Mouse (Mus musculus): ENCODE data around the gene Tanc2. TPM values are rescaled to one million over a fixed set of nuclear protein-coding genes. Genes with fewer than 3 reads are reported as not detected.

Gene Tanc2
- polyA plus RNA-seq, 1 experiment from 2014 or later: 4.4 TPM

- Histone ChIP-seq H3K9ac (no peak overlapping the region), H3K4me3 (no peak overlapping the region), H3K4me1 (no peaks in the 10 kb centered on the region), H3K27ac (no peak overlapping the region), H3K9me3 (replicated peaks) (no peaks in the 10 kb centered on the region), H3K36me3 (no peaks in the 10 kb centered on the region), H3K27me3 (replicated peaks) (no peaks in the 10 kb centered on the region), H3K4me2 (no peak overlapping the region)
- 56% methylated on average over 3 of the region's 3 CpGs for WGBS (ENCODE audit: insufficient replicate concordance)
- no peak for ATAC-seq
Observed at GRCm38 (mm10) chr11:105855504-105855903, 265.7 kb downstream of the Tanc2 start.

GRCm38 (mm10) chr11:105858063-105858462, 268.3 kb downstream of the Tanc2 start:
- Histone ChIP-seq H3K27ac (no peak overlapping the region), H3K9ac (no peak overlapping the region), H3K27me3 (replicated peaks) (no peaks in the 10 kb centered on the region), H3K4me2 (no peak overlapping the region), H3K9me3 (replicated peaks) (no peaks in the 10 kb centered on the region), H3K4me1 (no peaks in the 10 kb centered on the region), H3K4me3 (no peak overlapping the region), H3K36me3 (no peaks in the 10 kb centered on the region)
- no peak for ATAC-seq

- no peak overlapping the region for H3K4me2 ChIP-seq
- H3K27ac ChIP-seq: no peak overlapping the region
- no peaks in the 10 kb centered on the region for H3K36me3 ChIP-seq
- no peak overlapping the region for H3K4me3 ChIP-seq
- no peaks in the 10 kb centered on the region for H3K9me3 ChIP-seq (replicated peaks)
- H3K4me1 ChIP-seq: peaks cover 10% of the 10 kb centered on the region; the same call in 1 of the 2 replicates
- H3K9ac ChIP-seq: no peak overlapping the region
- peak; percentile 58; the same call in 1 of the 2 replicates for ATAC-seq
- H3K27me3 ChIP-seq (replicated peaks): no peaks in the 10 kb centered on the region
- WGBS (ENCODE audit: insufficient replicate concordance): 21% methylated on average over 1 of the region's 1 CpGs
Observed at GRCm38 (mm10) chr11:105885558-105885957, 295.8 kb downstream of the Tanc2 start.

DNA sequence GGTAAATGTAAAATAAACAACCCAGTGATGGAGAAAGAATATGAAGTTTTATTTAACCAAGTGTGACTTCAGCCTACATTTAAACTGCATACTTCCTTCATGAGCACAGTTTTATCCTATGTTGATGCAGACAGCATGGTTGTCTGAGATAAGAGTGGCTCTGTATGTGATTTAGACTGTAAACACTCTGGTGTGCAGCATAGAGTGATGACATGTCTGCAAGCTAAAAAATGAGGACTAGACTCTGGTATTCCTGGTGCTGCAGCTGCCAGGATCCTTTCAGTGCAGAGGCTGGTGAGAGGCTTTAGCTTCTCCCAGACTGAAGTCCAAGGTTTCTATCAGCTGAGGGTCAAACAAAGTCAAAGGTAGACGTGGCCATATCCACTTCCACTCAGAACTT, 297.5 kb downstream of the Tanc2 start:
- H3K9me3 ChIP-seq (replicated peaks): no peaks in the 10 kb centered on the region
- H3K27ac ChIP-seq: no peak overlapping the region
- no peak for ATAC-seq

DNA sequence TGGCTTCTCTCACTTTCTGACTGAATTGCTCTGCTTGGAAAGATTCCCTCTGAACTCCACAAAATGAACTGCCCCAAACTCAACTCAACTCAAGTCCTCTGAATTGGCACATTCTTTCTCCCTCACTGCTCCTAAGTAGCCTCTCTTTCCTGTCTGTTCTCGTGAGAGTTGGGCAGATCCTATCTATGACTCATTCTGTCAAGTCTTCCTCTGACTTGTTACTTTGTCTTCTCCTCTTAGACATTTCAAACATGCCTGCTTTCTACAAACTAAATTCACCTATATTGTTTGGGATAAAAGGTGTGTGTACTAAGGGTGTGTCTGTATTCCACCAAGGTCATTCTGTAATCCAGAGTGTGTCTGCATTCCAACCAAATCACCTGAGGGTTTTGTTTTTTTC, 309.4 kb downstream of the Tanc2 start:
- Histone ChIP-seq H3K4me3 (no peak overlapping the region), H3K9me3 (replicated peaks) (no peaks in the 10 kb centered on the region), H3K4me2 (no peak overlapping the region), H3K27me3 (replicated peaks) (no peaks in the 10 kb centered on the region), H3K4me1 (no peaks in the 10 kb centered on the region), H3K27ac (no peak overlapping the region), H3K9ac (no peak overlapping the region), H3K36me3 (0 out of 2 replicates have a peak, but pooled peaks cover 2% of the 10 kb centered on the region)
- 24% methylated on average over 1 of the region's 1 CpGs for WGBS (ENCODE audit: insufficient replicate concordance)
- ATAC-seq: no peak

More for the DNA sequence above, 297.5 kb downstream of the Tanc2 start:
- no peak overlapping the region for H3K4me2 ChIP-seq
- no peaks in the 10 kb centered on the region for H3K27me3 ChIP-seq (replicated peaks)
- WGBS (ENCODE audit: insufficient replicate concordance): 63% methylated on average over 1 of the region's 1 CpGs
- H3K36me3 ChIP-seq: no peaks in the 10 kb centered on the region
- no peak overlapping the region for H3K4me3 ChIP-seq
- H3K9ac ChIP-seq: no peak overlapping the region
- H3K4me1 ChIP-seq: peaks cover 10% of the 10 kb centered on the region; the same call in 1 of the 2 replicates

- H3K27me3 ChIP-seq (replicated peaks): no peaks in the 10 kb centered on the region
- H3K9ac ChIP-seq: no peak overlapping the region
- 50% methylated on average over 2 of the region's 2 CpGs for WGBS (ENCODE audit: insufficient replicate concordance)
- no peaks in the 10 kb centered on the region for H3K4me1 ChIP-seq
- H3K36me3 ChIP-seq: 0 out of 2 replicates have a peak, but pooled peaks cover 2% of the 10 kb centered on the region
- no peaks in the 10 kb centered on the region for H3K9me3 ChIP-seq (replicated peaks)
- H3K4me2 ChIP-seq: no peak overlapping the region
- ATAC-seq: no peak
- H3K4me3 ChIP-seq: no peak overlapping the region
- no peak overlapping the region for H3K27ac ChIP-seq
Observed at GRCm38 (mm10) chr11:105901501-105901900, 311.7 kb downstream of the Tanc2 start.

- 69% methylated on average over 1 of the region's 1 CpGs for WGBS (ENCODE audit: insufficient replicate concordance)
- H3K27ac ChIP-seq: no peak overlapping the region
- H3K9ac ChIP-seq: no peak overlapping the region
- no peak overlapping the region for H3K4me2 ChIP-seq
- H3K9me3 ChIP-seq (replicated peaks): no peaks in the 10 kb centered on the region
- no peaks in the 10 kb centered on the region for H3K27me3 ChIP-seq (replicated peaks)
- no peak overlapping the region for H3K4me3 ChIP-seq
- no peaks in the 10 kb centered on the region for H3K4me1 ChIP-seq
- H3K36me3 ChIP-seq: 0 out of 2 replicates have a peak, but pooled peaks cover 2% of the 10 kb centered on the region
- ATAC-seq: no peak
Observed at GRCm38 (mm10) chr11:105902956-105903355, 313.2 kb downstream of the Tanc2 start.

- H3K36me3 ChIP-seq: no peaks in the 10 kb centered on the region
- H3K4me1 ChIP-seq: no peaks in the 10 kb centered on the region
- H3K9me3 ChIP-seq (replicated peaks): no peaks in the 10 kb centered on the region
- no peak overlapping the region for H3K4me2 ChIP-seq
- no peak overlapping the region for H3K9ac ChIP-seq
- no peak for ATAC-seq
- no peak overlapping the region for H3K4me3 ChIP-seq
- no peaks in the 10 kb centered on the region for H3K27me3 ChIP-seq (replicated peaks)
- H3K27ac ChIP-seq: no peak overlapping the region
- 64% methylated on average over 4 of the region's 4 CpGs for WGBS (ENCODE audit: insufficient replicate concordance)
Observed at GRCm38 (mm10) chr11:105905529-105906213, 315.9 kb downstream of the Tanc2 start.

DNA sequence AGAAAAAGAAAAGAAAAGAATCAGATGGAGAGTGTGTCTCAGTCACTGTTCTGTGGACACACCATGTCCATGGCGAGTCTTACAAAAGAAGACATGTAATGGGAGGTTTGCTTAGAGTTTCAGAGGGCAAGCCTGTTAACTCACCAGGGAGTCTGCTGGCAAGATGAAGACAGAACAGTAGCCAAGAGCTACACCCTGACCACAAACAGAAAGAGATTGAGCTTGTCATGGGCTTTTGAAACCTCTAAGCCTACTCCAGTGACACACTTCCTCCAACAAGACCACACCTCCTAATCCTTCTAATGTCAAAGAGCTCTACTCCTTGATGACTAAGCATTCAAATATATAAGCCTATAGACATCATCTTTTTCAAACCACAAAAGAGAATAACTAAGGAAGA, 317.6 kb downstream of the Tanc2 start:
- Histone ChIP-seq H3K4me3 (no peak overlapping the region), H3K4me2 (no peak overlapping the region), H3K27ac (no peak overlapping the region), H3K9ac (no peak overlapping the region), H3K36me3 (no peaks in the 10 kb centered on the region), H3K9me3 (replicated peaks) (no peaks in the 10 kb centered on the region), H3K4me1 (no peaks in the 10 kb centered on the region), H3K27me3 (replicated peaks) (no peaks in the 10 kb centered on the region)
- ATAC-seq: no peak
- 79% methylated on average over 1 of the region's 1 CpGs for WGBS (ENCODE audit: insufficient replicate concordance)

DNA sequence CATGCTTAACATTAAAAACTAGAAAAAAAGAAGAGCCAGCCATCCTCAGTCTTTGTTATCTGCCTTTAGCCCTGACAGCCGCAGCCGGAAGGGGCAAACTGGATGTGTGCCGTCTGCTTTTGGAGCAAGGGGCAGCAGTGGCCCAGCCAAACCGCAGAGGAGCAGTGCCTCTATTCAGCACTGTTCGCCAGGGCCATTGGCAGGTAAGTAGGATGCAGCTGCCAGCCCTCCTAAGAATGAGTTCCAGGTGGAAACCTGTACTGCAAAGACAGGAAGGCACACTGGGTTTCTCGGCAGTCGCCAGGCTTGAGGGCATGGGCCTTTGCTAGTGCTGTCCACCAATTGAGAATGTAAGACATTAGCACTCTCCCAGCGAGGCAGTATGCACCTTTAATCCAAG, 319.1 kb downstream of the Tanc2 start:
- Histone ChIP-seq H3K9me3 (replicated peaks) (no peaks in the 10 kb centered on the region), H3K9ac (no peak overlapping the region), H3K27ac (no peak overlapping the region), H3K4me3 (no peak overlapping the region), H3K4me2 (no peak overlapping the region), H3K4me1 (no peaks in the 10 kb centered on the region), H3K36me3 (no peaks in the 10 kb centered on the region), H3K27me3 (replicated peaks) (no peaks in the 10 kb centered on the region)
- ATAC-seq: no peak
- WGBS (ENCODE audit: insufficient replicate concordance): 78% methylated on average over 8 of the region's 8 CpGs

GRCm38 (mm10) chr11:105909617-105910016, 319.8 kb downstream of the Tanc2 start:
- whole genome bisulfite sequencing (ENCODE audit: insufficient replicate concordance): 64% methylated on average over 2 of the region's 2 CpGs
- ATAC-seq: no peak
- Histone ChIP-seq H3K9me3 (replicated peaks) (no peaks in the 10 kb centered on the region), H3K4me1 (no peaks in the 10 kb centered on the region), H3K4me3 (no peak overlapping the region), H3K9ac (no peak overlapping the region), H3K36me3 (no peaks in the 10 kb centered on the region), H3K27me3 (replicated peaks) (no peaks in the 10 kb centered on the region), H3K27ac (no peak overlapping the region), H3K4me2 (no peak overlapping the region)

DNA sequence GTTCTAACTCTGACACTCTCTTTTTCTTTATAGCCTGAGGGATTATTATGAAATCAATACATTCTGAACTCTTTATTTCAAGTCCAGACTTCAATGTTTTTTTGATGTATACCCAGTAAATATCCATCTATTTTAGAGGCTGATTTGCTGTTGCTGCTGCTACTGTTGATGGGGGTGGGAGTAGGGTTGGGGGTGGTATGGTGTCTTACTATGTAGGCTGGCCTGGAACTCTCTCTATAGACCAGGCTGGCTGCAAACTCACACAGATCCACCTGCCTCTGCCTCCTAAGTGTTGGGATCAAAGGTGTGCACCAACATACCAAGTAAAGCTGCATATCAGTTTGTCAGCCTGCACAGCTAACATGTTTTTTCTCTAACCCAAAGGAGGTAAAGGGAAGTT, 321.4 kb downstream of the Tanc2 start:
- no peaks in the 10 kb centered on the region for H3K4me1 ChIP-seq
- ATAC-seq: no peak
- H3K27me3 ChIP-seq (replicated peaks): no peaks in the 10 kb centered on the region

More for the DNA sequence above, 321.4 kb downstream of the Tanc2 start:
- Histone ChIP-seq H3K9me3 (replicated peaks) (no peaks in the 10 kb centered on the region), H3K4me2 (no peak overlapping the region), H3K36me3 (no peaks in the 10 kb centered on the region), H3K27ac (no peak overlapping the region), H3K4me3 (no peak overlapping the region), H3K9ac (no peak overlapping the region)

Data from liver, embryonic 12.5 days (tissue).